Mouse (Mus musculus) ES-Bruce4 (cell line): ENCODE measurements around the gene 1500009L16Rik.

Experiments
- CTCF ChIP-seq: IDR thresholded peaks from one replicate; pipeline ENCODE4 v1.8.1; 2011; ENCODE audit warnings: low read depth, low read length
- EP300 ChIP-seq: IDR thresholded peaks from 2 replicates; pipeline ENCODE4 v1.6.1; 2011; ENCODE audit warnings: low read depth, low read length; ENCODE audit not compliant: insufficient read depth

DNA sequence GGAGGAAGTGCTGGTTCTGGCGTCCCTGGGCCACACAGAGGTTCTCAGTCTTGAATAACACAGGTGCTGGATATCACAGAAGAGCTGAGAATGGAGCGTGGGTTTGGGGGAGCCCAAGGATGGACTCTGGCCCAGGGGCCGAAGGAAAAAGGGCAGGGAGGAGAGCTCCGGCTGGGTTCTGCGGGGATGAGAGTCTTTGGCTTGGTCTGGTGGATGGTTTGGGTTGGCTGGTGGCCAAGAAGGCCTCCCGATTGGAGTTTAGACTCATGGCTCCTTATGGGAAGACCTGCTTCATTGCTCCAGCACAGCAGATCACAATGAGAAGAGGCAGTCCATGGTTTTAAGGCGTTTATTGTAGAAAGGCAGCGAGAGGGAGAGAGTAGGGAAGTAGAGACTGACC lies 84.6 kb downstream of the 1500009L16Rik start:
- TF ChIP-seq CTCF (no peak), EP300 (no peak)
